Mouse (Mus musculus): ENCODE results near the gene Tspan14.

Tspan14 gene

DNA sequence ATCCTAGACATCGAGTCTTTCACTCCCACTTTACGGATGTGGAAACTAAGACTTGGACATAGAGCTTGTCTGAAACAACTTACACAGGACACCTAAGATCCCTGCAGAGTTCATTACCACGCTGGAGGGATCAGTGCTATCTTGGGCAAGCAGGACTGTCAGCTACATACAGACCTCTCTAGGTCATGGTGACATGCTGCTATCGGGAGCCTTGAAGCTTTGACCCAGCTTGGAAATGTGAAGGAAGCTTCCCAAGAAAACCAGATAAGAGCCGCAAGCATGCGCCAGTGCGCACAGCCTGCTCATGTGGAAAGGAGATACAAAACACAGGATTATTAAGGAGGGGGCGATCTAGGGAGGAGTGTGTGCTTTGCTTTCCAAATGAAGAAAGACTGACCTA is 50.8 kb downstream of the Tspan14 start:
- no peak for DNase-seq

GRCm38 (mm10) chr14:40914701-40915100 is 51.9 kb downstream of the Tspan14 start:
- no peak for DNase-seq

GRCm38 (mm10) chr14:40913709-40914108 is 52.9 kb downstream of the Tspan14 start:
- no peak for DNase-seq

DNA sequence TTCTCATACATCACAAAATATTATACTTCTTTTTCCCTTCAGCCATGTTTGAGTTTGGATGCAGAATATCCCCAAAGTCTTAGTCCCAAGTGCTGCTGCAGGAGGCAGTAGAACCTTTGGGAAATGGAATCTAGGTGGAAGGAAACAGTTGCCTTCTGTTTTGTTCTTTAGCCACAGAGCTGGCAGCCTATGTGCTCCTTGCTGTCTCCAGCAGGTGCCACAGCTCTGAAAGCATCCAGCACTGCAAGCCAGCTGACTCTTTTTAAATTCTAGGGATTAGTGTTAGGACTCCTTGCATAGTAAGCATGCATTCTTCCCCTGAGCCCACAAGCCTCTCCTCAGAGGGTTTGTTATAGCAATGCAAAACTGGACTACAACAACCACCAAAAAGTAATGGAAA is 55.1 kb downstream of the Tspan14 start:
- no peak for DNase-seq

GRCm38 (mm10) chr14:40908763-40909162 is 57.8 kb downstream of the Tspan14 start:
- no peak for DNase-seq

- DNase-seq: no peak
Observed at GRCm38 (mm10) chr14:40906770-40907169, 59.8 kb downstream of the Tspan14 start.

DNA sequence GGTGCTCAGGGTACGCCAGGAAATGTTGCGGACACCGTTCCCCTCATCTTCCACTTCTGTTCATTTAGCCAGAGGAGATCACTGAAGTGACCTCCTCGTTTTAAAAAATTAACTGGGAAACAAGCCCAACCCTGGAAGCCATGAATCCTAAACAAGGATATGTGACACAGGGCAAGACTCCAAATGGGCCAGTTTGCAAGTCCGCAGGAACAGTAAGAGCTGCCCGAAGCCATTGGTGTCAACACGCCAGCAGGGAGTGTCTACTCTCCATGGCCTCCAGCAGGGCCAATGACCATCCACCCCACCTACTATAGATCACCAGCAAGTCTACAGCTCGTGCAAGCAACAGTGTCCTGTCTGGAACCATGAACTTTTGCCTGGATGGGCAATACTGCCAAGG is 60.8 kb downstream of the Tspan14 start:
- DNase-seq: no peak

DNA sequence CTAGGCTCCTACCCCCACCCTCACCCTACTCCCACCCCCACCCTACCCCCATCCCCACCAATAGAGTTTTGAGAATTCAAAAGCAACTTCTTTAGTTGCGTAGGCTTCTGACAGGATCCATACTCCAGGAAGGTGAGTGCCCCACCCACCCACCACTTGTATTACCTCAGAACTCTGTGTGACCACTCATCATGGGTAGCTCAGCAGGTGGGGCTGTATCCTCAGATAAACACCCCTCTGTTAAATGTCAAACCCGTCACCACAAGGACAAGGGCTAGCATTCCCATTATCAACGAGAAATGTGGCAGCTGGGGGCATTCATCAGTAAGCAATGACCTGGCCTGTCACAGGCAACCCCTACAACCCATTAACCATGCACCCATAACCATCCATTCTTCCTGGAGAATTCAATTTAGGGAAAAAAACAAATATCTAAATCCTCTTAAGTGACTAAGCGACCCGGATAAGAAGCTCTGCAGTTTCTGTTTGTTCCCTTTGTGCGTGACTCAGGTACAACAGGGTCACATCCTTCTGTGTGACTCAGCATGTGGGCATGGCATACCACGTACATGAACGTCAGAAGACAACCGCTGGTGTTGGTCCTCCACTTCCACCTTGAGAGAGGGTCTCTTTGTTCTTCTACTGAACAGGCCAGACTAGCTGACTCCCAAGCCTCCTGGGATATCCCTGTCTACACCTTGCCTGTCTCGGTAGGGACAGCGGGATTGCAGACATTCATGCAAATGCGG is 64.1 kb downstream of the Tspan14 start:
- DNase-seq: no peak

DNA sequence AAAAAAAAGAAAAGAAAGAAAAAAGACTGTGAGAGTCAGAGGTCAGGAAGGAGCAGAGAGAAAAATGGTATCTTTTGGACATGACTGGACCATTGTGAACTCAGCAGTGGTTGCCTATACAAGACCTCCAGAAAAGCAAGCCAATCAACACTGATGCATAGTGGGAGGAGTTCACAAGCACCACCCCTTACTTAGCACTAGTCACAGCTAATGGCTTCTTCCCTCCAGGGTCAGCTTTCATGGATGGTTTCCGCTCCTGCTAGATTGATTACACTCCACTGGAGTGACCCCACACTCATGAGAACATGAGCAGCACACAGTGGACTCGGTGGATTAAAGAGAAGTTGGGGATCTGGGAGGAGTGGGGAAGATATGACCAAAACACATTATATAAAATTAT is 66.3 kb downstream of the Tspan14 start:
- no peak for DNase-seq

DNA sequence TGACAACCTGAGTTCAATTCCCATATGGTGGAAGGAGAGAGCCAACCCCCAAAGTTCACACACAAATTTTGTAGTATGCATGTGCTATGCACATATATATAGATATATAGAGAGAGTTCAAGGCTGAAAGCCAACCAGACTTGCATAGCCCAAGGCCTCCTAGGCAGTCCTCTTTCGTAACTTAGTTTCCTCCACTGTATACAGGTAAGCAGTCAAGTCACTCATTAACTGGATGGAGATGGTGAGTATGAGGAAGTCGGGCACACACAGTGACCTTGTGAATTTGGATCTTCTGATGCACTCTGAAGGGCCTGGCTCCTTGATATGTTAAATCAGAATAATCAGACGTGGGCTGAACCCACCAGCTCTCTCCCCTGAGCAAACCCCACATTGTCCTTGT is 68.7 kb downstream of the Tspan14 start:
- no peak for DNase-seq

DNA sequence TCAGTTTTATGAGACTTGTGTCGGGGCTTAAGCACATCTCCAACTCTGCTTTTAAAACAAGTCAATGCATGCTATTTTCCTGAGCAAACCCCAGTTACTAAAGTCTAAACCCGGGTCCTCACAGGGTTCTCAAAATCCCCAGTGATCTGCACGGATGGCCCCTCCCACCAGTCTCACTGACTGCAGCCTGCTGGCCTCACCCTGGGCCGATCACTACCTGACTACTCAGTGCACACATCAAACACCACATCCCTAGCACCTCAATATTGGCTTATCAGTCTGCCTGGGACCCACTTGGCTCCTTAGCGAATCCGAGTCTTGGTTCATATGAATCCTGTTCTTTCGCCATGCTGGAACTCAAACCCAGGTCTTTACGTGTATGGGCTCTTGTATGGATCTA is 70.9 kb downstream of the Tspan14 start:
- DNase-seq: no peak

DNA sequence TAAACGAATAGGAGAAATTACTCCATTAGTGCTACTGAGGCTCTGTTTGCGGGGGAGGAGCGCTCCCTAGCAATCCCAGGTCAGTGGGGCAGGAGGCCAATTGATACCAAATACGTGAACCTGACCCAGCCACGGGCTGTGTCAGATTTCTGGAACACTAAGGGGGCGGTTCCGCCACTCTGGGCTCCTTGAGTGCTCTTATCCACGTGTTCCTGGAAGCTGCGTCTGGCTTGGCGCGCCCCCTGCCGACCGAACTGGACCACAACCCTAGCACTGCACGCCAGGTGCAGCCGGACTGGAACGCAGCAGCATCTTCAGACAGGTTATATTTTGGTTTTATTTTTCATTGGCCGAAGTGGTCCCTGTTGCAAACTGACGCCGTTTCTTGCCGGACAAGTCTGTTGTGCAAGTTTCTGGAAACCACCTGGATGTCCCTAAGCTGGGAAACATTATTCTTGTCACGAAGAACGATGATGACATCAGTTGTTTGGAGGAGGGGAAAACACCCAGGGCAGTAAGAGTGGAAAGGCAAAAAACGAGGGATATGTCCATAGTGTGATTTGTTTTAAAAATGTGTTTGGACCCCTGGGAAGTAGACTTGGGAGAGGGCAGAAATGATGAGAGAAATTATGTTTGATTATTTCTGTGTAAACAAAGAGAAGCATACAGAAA is 71.9 kb downstream of the Tspan14 start:
- peak; percentile 72 for DNase-seq

GRCm38 (mm10) chr14:40893884-40894283 is 72.7 kb downstream of the Tspan14 start:
- no peak for DNase-seq

- no peak for DNase-seq
Observed at GRCm38 (mm10) chr14:40893196-40893595, 73.4 kb downstream of the Tspan14 start, which contains the start of gene Sh2d4b. Gene Sh2d4b (minus strand): TSS chr14:40893266.

- no peak for DNase-seq
Observed at GRCm38 (mm10) chr14:40892326-40892825, 74.2 kb downstream of the Tspan14 start.

- DNase-seq: no peak
Observed at GRCm38 (mm10) chr14:40891506-40891905, 75.1 kb downstream of the Tspan14 start.

DNA sequence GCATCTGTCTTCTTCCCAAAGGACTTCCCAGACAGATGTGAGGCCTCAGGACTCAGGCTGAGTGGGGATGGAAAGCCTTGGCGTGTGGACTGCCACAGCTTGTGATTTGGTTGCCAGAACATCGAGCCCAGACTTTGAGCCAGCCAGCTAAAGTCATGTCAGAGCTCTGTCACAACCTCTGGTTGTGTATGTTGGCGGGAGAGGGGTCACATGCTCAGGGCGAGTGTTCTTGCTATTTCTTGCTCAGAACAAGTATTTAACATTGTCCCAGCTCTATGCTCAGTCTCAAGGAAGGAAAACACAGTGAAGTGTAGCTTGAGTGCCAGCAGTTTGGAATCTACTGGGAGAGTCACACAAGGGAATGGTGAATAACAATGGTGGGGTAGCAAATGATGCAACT is 76.9 kb downstream of the Tspan14 start:
- DNase-seq: no peak

DNA sequence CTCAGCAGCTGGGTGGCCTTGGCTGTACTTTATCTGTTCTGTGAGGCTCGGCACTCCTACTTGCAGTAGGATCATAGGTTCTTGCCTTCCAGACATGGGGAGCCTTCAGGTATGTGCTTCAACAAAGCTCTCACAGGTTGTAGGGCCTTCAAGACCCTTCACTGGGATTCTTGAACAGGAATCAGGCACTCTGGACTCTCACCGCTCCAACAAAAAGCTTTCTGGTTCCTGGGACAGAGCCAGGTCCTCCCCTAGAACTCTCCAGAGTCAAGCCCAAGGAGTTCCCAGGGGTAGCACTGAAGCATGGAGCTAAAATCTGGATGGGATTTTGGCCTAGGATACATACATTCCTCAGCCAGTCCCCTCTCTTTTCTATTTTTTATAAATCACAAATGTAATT is 77.4 kb downstream of the Tspan14 start:
- no peak for DNase-seq

DNA sequence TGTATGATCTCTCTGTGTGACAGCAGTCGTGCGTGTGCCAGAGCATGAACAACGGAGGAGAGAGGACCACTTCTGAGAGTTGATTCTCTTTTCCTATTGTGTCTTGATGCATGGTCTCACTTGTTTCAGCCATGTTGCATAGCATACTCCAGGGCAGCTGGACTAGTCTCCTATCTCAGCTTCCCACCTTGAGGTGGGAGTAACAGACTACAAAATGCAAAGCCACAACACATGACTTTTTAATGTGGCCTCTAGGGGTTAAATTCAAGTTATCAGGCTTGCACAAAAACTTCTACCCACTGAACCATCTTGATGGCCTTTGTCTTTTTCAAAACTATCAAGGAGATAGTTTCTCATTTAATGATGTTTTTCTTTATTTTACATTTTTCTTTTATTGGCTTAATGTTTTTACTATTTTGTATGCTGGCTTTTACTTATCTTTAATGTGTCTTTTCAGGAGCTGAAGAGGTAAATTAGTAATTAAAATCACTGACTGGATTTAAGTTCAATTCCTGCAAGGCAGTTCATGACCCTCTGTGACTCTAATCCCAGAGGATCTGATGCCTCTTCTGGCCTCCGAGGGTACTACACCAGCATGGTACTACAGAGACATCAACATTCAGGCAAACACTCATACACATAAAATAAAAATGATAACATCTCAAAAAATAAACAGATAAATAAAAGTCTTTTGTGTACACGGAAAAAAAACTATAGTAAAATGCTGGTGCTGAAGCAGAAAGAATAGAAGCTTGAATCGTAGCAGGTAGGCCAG is 80.0 kb downstream of the Tspan14 start:
- no peak for DNase-seq

GRCm38 (mm10) chr14:40885752-40886151 is 80.9 kb downstream of the Tspan14 start:
- no peak for DNase-seq

GRCm38 (mm10) chr14:40885225-40885624 is 81.4 kb downstream of the Tspan14 start:
- DNase-seq: no peak

GRCm38 (mm10) chr14:40874565-40874964 is 92.0 kb downstream of the Tspan14 start:
- no peak for DNase-seq

GRCm38 (mm10) chr14:40873961-40874360 is 92.6 kb downstream of the Tspan14 start:
- no peak for DNase-seq

DNA sequence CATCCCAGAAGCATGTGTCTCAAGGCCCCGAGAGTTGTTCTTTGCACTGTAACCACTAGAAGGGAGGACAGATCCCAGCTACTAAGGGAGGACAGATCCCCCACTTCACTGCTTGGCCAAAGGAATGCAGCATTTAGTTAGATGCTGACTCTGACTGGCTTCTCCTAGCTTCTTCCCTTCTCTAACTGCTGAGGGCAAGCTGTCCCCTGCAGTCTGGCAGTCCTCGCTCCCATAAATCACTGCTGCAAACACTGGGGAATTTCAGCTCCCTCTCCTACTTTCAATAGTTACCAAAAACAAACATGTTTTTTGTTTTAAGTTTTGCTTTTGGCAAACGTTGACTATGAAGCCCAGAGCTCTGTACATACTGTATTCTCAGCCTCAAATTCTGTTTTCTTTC is 96.0 kb downstream of the Tspan14 start:
- DNase-seq: no peak
